Mouse (Mus musculus) embryonic facial prominence, embryonic 15.5 days (tissue): ENCODE data around the gene Abi2. TPM values are rescaled to one million over a fixed set of nuclear protein-coding genes. Genes with fewer than 3 reads are reported as not detected.

Experiments used
- ATAC-seq: fragments of 200-750 bp; cut with Nextera tagmentation; 2 replicates; pipeline ENCODE4 v1.8.0; 2017; ENCODE audit warnings: low read depth, moderate TSS enrichment; ENCODE audit not compliant: insufficient number of reproducible peaks, low FRiP score, low TSS enrichment
- H3K27ac ChIP-seq: fragments of 300-500 bp; sonication (generic); replicated peaks from 2 replicates; pipeline ENCODE4 v1.5.1; 2015; ENCODE audit warnings: mild to moderate bottlenecking, inconsistent platforms
- H3K27me3 ChIP-seq: fragments of 300-500 bp; sonication (generic); 2 replicates; pipeline ENCODE4 v1.6.1; 2015; ENCODE audit warnings: inconsistent platforms
- H3K36me3 ChIP-seq: fragments of 300-500 bp; sonication (generic); 2 replicates; pipeline ENCODE4 v1.6.1; 2015; ENCODE audit warnings: mild to moderate bottlenecking, inconsistent platforms
- H3K4me1 ChIP-seq: fragments of 300-500 bp; sonication (generic); 2 replicates; pipeline ENCODE4 v1.6.1; 2015; ENCODE audit warnings: inconsistent platforms
- H3K4me2 ChIP-seq: fragments of 300-500 bp; sonication (generic); replicated peaks from 2 replicates; pipeline ENCODE4 v1.6.1; 2015; ENCODE audit warnings: mild to moderate bottlenecking, inconsistent platforms
- H3K4me3 ChIP-seq: fragments of 300-500 bp; sonication (generic); replicated peaks from 2 replicates; pipeline ENCODE4 v1.5.1; 2015; ENCODE audit warnings: mild to moderate bottlenecking, inconsistent platforms
- H3K9ac ChIP-seq: fragments of 300-500 bp; sonication (generic); 2 replicates; pipeline ENCODE4 v1.6.1; 2015; ENCODE audit warnings: inconsistent platforms
- H3K9me3 ChIP-seq: fragments of 300-500 bp; sonication (generic); replicated peaks from 2 replicates; pipeline ENCODE4 v1.6.1; 2016; ENCODE audit warnings: inconsistent platforms
- WGBS: fragments of 180-500 bp; shearing (Covaris S2); methylation state at CpG from one replicate; pipeline ENCODE4 v1.1.7; 2015; 5-methylcytosine and 5-hydroxymethylcytosine counted together
- polyA plus RNA-seq: library from polyadenylated mRNA; unstranded; fragments of >200 nt; fragmentation: Nextera tagmentation; extraction: Ambion mirVana; gene quantifications from 2 replicates; pipeline ENCODE4 v1.2.1, GENCODE M21; 2015

The Abi2 gene
- 18.8 and 23.2 TPM in 2 replicates for polyA plus RNA-seq

DNA sequence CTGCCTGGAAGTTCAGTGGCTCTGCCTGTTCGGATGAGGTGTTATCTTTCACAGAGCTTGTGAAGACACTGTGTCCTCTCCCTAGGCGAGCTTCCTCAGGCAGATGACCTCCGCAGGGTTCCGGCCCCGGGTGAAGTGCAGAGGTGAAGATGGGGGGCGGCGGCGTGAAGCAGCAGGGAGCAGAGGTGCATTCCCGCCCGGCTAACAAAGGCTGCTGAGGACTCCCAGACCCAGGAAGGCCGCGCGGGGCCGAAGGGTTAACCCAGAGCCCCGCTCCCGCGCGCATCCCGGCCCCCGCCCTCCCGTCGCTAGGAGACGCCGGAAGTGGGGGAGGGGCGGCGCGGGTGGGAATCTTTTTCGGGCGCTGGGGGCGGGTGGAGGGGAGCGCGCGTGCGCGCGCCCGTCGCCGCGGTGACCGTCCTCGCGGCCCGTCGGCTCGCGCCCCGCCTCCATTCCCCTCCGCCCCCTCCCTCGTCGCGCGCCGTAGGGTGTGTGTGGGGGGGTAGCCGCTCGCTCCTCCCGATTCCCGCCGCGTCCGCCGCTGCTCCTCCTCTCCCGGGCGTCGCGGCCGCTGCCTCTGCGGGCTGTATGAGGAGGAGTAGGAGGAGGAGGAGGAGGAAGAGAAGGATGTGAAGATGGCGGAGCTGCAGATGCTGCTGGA, at the start of gene Abi2:
Gene Abi2, plus strand, starts transcription at position 452 of the 661 bp plus-strand sequence.
- Histone ChIP-seq H3K9ac (peak within 1 kb of the TSS; percentile 85), H3K9me3 (no peaks in the 10 kb centered on the region), H3K4me2 (peak within 1 kb of the TSS; percentile 63), H3K4me3 (peak within 1 kb of the TSS; percentile 97), H3K27ac (peak within 1 kb of the TSS; percentile 94), H3K36me3 (no peaks in the 10 kb centered on the region), H3K27me3 (no peaks in the 10 kb centered on the region), H3K4me1 (peaks cover 5% of the 10 kb centered on the region)
- ATAC-seq, result peak; percentile 95
- WGBS, result under 1% methylated on average over 68 of the region's 69 CpGs

DNA sequence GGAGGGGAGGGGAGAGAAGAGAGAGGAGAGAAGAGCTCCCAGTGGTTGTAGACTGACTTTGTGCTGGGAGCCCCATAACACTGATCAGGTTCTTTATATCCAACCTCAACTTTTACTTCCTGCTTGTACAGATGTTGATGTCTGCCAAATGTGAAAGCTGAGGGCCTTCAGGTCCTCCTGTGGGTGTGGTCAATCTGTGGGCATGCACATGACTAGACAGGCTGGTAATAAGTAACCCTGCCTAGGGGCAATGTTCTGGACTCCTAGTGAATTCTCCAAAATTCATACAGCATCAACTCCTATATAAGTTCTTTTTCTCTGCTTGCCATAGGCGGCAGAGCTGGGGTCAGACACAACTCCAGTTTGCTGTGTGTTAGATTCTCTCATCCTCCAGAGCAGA, 47.8 kb upstream of the Abi2 start:
- no peaks in the 10 kb centered on the region for H3K27me3 ChIP-seq
- no peak overlapping the region for H3K4me2 ChIP-seq
- H3K27ac ChIP-seq, result no peak overlapping the region
- WGBS, result 90% methylated on average over 1 of the region's 1 CpGs
- no peaks in the 10 kb centered on the region for H3K9me3 ChIP-seq
- H3K36me3 ChIP-seq, result peaks cover 8% of the 10 kb centered on the region; the same call in 1 of the 2 replicates
- no peak overlapping the region for H3K4me3 ChIP-seq
- no peaks in the 10 kb centered on the region for H3K4me1 ChIP-seq
- no peak for ATAC-seq
- no peak overlapping the region for H3K9ac ChIP-seq

DNA sequence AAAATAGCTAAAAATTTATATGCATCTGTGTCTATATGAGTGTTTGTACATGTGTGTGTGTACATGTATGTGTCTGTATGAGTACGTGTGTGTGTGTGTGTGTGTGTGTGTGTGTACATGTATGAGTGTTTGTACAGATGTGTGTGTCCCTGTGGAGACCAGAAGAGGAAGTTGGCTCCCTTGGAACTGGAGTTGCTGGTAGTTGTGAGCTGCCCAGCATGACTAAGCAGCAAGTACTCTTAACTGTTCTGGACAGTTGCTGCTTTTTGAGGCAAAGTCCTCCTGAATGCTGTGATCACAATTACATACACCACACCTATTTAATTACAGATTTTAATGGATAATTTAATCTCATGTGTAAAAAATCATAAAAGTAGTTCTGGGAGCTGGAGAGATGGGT, 32.9 kb upstream of the Abi2 start:
- Histone ChIP-seq H3K27ac (no peak overlapping the region), H3K9ac (no peak overlapping the region), H3K9me3 (no peaks in the 10 kb centered on the region), H3K27me3 (no peaks in the 10 kb centered on the region), H3K4me3 (no peak overlapping the region), H3K36me3 (peaks cover 32% of the 10 kb centered on the region), H3K4me2 (no peak overlapping the region), H3K4me1 (no peaks in the 10 kb centered on the region)
- no peak for ATAC-seq
- 91% methylated on average over 1 of the region's 1 CpGs for WGBS

DNA sequence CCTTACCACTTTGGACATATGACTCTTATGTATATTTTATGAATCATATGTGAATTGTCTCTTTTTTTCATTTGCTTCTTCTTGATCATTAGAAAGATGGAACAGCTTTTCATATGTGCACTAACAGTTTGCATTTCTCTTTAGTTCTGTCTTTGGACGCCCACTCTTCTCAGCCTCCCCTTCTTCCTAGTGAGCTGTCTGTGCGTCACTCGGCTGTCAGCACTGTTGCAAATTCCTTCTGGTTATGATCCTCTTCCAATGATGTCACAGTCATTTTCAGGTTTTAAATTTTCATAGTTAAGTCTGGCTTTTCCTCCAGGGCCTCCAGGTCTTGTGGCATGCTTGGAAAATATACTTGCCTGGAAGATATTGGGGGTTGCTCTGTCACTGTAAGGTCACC, 27.5 kb upstream of the Abi2 start:
- no peak for ATAC-seq
- H3K9ac ChIP-seq, result no peak overlapping the region

DNA sequence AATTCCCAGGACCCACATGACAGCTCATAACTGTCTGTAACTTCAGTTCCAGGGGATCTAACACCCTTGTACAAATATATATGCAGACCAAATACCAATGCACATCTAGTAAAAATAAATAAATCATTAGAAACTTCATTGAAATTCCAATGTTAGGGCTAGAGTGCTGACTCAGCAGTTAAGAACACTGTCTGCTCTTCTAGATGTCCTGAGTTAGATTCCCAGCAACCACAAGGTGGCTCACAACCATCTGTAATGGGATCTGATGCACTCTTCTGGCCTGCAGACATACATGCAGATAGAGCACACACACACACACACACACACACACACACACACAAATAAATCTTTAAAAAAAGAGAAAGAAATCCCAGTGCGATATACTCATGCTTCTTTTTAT, 4.6 kb upstream of the Abi2 start:
- WGBS, result 100% methylated on average over 1 of the region's 1 CpGs
- H3K4me1 ChIP-seq, result peaks cover 5% of the 10 kb centered on the region
- H3K36me3 ChIP-seq, result no peaks in the 10 kb centered on the region
- H3K4me3 ChIP-seq, result no peak overlapping the region
- H3K27me3 ChIP-seq, result no peaks in the 10 kb centered on the region
- H3K4me2 ChIP-seq, result no peak overlapping the region
- no peaks in the 10 kb centered on the region for H3K9me3 ChIP-seq
- ATAC-seq, result no peak
- no peak overlapping the region for H3K27ac ChIP-seq
- no peak overlapping the region for H3K9ac ChIP-seq

More for the DNA sequence above, 27.5 kb upstream of the Abi2 start:
- H3K4me2 ChIP-seq, result no peak overlapping the region
- no peaks in the 10 kb centered on the region for H3K9me3 ChIP-seq
- no peak overlapping the region for H3K4me3 ChIP-seq
- H3K4me1 ChIP-seq, result no peaks in the 10 kb centered on the region
- WGBS, result 80% methylated on average over 3 of the region's 3 CpGs
- H3K27ac ChIP-seq, result no peak overlapping the region
- H3K36me3 ChIP-seq, result peaks cover 9% of the 10 kb centered on the region
- H3K27me3 ChIP-seq, result no peaks in the 10 kb centered on the region

DNA sequence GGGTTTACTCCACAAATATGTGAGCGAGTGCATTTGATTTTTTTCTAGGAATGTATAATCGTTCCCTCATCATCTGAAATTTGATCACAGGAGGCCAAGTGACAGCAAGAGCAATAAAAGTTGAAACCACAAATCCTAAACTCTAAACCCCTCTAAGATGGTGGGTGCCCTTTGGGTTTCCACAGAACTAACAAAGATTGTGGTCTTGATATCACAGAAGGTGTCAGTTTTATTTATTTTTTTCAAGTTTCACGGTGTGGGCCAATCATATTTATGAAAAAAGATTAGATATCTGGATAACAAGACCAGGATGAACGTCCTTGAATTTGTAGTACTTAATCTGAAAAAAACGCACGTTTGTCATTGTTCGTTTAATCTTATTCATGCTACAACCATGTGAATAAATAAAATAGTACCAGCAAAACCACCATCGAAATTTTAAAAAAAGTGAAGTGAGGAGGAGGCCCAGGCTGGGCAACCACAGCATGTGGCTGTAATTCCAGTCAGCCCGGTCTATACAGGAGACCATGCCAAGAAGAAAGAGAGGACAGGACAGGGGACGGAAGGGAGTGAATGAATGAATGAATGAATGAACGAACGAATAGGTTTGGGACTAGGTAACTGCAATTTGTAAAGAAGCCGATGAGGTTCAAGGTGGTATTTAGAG, 785 bp upstream of the Abi2 start:
- H3K27me3 ChIP-seq, result no peaks in the 10 kb centered on the region
- H3K9ac ChIP-seq, result peak overlapping the region; percentile 48
- no peaks in the 10 kb centered on the region for H3K36me3 ChIP-seq
- 10% methylated on average over 13 of the region's 13 CpGs for WGBS
- peak overlapping the region; percentile 94 for H3K27ac ChIP-seq
- ATAC-seq, result peak; percentile 20; the same call in 1 of the 2 replicates
- peaks cover 5% of the 10 kb centered on the region for H3K4me1 ChIP-seq
- H3K4me2 ChIP-seq, result peak overlapping the region; percentile 63
- H3K9me3 ChIP-seq, result no peaks in the 10 kb centered on the region
- peak overlapping the region; percentile 97 for H3K4me3 ChIP-seq

DNA sequence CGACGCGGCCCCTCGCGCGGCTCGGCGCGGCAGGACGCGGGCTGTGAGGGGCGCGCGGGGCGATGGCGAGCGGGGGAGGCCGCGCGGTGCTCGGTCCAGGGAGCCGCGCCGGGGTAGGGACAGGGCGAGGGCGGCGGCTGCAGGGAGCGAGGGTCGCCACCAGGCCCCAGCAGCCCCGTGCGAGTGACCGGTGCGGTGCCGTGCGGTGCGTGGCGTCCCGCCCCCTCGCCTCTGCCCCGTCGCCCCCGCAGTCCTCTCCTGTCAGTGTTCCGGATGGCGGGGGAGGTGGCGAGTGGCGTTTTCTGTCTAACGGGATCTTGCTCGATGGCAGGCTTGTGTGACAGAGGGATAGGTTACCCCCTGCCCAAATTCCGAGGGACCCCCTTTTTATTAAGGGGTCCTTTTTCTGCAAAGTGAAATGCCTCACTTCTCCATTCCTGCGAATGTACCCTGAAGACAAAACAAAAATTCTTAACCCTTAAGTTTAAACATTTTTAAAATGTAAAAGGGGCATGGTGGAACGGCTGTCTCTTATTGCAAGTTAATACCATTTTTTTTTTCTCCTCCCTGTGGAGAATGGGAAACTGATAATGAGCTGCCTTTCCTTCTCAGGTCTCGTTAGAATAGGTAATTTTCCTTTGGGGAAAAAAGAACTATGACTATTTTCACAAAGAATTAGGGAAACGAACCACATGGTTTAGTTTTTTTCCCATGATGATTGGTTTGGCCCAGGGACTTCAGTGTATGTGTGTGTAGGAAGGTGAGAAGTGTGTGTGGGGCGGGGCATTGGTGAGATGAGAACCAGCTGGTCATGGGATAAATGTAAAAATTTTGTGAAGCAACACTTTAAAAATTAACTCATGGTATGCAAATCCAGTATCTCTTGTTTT, 754 bp downstream of the Abi2 start:
- WGBS, result under 1% methylated on average over 49 of the region's 54 CpGs
- Histone ChIP-seq H3K4me1 (peaks cover 5% of the 10 kb centered on the region), H3K4me3 (peak overlapping the region; percentile 97), H3K4me2 (peak overlapping the region; percentile 63), H3K27me3 (no peaks in the 10 kb centered on the region), H3K36me3 (no peaks in the 10 kb centered on the region), H3K27ac (peak overlapping the region; percentile 94), H3K9me3 (no peaks in the 10 kb centered on the region), H3K9ac (peak overlapping the region; percentile 85)
- peak; percentile 74 for ATAC-seq

DNA sequence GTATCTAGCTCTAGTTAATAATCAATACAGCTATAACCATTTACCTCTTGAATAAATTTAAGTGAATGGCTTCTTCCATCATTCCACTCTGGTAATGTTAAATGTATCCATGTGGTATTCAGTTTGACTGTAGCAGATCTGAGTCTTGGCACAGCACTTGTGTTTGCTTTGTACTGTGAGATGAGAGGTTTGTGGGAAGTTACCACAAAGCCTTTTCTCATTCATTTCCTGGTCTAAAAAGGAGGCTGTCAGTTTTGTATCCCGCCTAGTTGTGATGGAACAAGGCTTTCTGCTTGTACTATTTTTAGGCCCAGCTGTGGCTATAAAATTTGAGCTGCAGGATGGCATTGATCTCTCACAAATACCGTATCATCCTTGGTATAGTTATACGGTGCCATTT, 7.3 kb downstream of the Abi2 start:
- H3K4me2 ChIP-seq, result 0 out of 2 replicates have a peak overlapping the region, but pooled peaks have one; percentile 1
- no peak overlapping the region; the same call in 1 of the 2 replicates for H3K27ac ChIP-seq
- H3K27me3 ChIP-seq, result no peaks in the 10 kb centered on the region
- no peak overlapping the region for H3K4me3 ChIP-seq
- no peak for ATAC-seq
- 28% methylated on average over 3 of the region's 3 CpGs for WGBS
- H3K36me3 ChIP-seq, result no peaks in the 10 kb centered on the region
- H3K9me3 ChIP-seq, result no peaks in the 10 kb centered on the region
- H3K4me1 ChIP-seq, result peaks cover 7% of the 10 kb centered on the region; the same call in 1 of the 2 replicates
- no peak overlapping the region for H3K9ac ChIP-seq

DNA sequence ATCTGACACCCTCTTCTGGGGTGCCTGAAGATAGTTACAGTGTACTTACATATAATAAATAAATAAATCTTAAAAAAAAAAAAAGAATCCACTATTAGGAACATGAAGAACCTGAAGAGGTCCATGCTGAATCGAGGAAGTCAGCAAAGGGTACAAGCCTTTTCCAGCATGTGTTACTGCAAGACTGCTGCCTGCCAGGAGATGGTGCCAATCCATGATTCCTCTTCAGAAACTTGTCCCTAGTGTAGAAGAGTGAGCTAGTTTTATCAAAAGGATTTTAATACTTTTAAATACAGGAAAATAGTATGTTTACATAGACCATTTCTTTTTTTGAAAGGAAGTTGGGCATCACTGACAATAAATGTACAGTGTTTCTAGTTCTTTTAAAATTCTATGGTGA, 14.5 kb downstream of the Abi2 start:
- Histone ChIP-seq H3K27ac (no peak overlapping the region), H3K4me3 (no peak overlapping the region), H3K36me3 (no peaks in the 10 kb centered on the region), H3K4me2 (no peak overlapping the region), H3K4me1 (no peaks in the 10 kb centered on the region), H3K9ac (no peak overlapping the region), H3K9me3 (no peaks in the 10 kb centered on the region), H3K27me3 (no peaks in the 10 kb centered on the region)
- 82% methylated on average over 1 of the region's 1 CpGs for WGBS
- no peak for ATAC-seq

DNA sequence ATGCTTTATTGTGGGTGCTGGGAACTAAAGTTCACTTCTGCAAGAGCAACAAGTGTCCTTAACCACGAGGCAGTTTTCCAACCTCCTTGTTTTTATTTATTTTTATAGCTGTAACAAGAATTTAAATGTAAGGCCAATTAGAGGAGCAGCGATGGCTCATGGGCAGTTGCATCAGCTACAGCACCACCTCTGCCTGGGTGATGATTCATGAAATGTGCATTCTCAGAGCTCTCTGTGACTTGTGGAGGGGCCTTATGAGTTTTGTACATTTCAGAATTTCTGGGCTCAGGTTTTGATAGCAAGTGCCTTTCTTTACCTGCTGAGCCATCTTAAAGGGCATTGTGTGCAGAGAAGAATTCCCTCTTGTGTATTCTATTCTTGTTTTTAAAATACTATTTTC, 18.9 kb downstream of the Abi2 start:
- no peaks in the 10 kb centered on the region for H3K36me3 ChIP-seq
- no peak overlapping the region for H3K9ac ChIP-seq
- H3K4me3 ChIP-seq, result no peak overlapping the region
- no peaks in the 10 kb centered on the region for H3K4me1 ChIP-seq
- H3K27me3 ChIP-seq, result no peaks in the 10 kb centered on the region
- ATAC-seq, result no peak
- no peaks in the 10 kb centered on the region for H3K9me3 ChIP-seq
- H3K27ac ChIP-seq, result no peak overlapping the region
- 92% methylated on average over 2 of the region's 2 CpGs for WGBS
- no peak overlapping the region for H3K4me2 ChIP-seq

DNA sequence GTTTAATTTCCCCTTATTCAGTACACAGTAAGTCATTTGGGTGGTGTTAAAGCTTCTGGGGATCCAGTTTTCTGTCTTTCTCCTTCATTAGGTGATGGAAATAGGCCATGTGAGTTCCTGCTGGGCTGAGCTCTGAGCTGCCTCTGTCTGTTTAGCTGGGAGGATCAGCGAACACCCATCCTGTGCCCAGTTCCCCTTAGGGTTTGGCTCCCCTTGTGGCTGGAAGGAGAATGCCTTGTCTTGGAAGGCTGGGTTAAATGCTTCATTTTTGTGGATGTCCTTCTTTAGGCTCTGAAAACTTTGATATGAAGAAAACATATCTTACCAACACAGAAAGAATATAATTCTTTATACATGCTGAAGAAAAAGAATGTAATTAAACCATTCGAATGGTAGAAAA, 19.5 kb downstream of the Abi2 start:
- WGBS, result 83% methylated on average over 2 of the region's 2 CpGs
- Histone ChIP-seq H3K4me2 (no peak overlapping the region), H3K4me1 (no peaks in the 10 kb centered on the region), H3K4me3 (no peak overlapping the region), H3K27me3 (no peaks in the 10 kb centered on the region), H3K9ac (no peak overlapping the region), H3K27ac (no peak overlapping the region), H3K9me3 (no peaks in the 10 kb centered on the region), H3K36me3 (no peaks in the 10 kb centered on the region)
- no peak for ATAC-seq
